Mouse (Mus musculus) adipocyte (in vitro differentiated cells): ENCODE measurements around the gene Rilp.

Experiments used
- DNase-seq: peaks from one replicate; pipeline ENCODE4 v3.0.0-alpha.2; 2016; ENCODE audit warnings: low spot score

Gene Rilp

GRCm38 (mm10) chr11:75559870-75560504 is 50.1 kb downstream of the Rilp start:
- no peak for DNase-seq

GRCm38 (mm10) chr11:75560530-75561409 is 50.9 kb downstream of the Rilp start:
- DNase-seq, result no peak

DNA sequence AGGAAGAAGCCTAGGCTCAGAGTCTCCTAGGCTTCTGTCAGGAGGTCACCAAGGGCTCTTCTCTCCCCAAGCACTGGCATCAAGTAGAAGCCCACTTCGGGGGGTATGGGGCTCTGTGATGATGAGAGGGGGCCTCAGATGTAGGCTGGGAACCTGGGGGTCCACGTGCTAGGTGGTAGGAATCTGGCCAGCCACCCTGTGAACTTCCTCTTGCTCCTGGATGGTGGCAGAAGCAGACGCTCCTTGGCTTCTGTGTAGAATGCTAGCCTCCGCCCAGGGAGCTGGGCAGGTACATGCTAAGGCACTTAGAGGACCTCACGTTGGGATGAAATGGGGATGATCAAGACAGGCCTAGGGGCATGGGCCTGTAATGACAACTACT is 51.5 kb downstream of the Rilp start:
- no peak for DNase-seq
